Mouse (Mus musculus) gastrocnemius, postnatal 36 days (tissue): ENCODE measurements around the gene Wasl. TPM values are rescaled to one million over a fixed set of nuclear protein-coding genes. Genes with fewer than 3 reads are reported as not detected.

ENCODE experiments used
- DNase-seq, 2 experiments: peaks; one replicate each; pipeline ENCODE4 v3.0.0; 2022
- intact Hi-C: fragments of 180-260 bp; cut with DNase I; formaldehyde crosslinking; loops from one replicate; pipeline ENCODE4 v1.15.1; 2025
- total RNA-seq, 2 experiments: library from RNA; stranded (reverse); gene quantifications; 2 replicates each; pipeline ENCODE4 v1.2.3; 2021

The Wasl gene
- total RNA-seq, 2 experiments from 2014 or later, result 15.0 to 16.5 TPM

GRCm38 (mm10) chr6:24648403-24648802, 16.4 kb downstream of the Wasl start:
- intact Hi-C loops, result no loop called here
- DNase-seq, result no peak

DNA sequence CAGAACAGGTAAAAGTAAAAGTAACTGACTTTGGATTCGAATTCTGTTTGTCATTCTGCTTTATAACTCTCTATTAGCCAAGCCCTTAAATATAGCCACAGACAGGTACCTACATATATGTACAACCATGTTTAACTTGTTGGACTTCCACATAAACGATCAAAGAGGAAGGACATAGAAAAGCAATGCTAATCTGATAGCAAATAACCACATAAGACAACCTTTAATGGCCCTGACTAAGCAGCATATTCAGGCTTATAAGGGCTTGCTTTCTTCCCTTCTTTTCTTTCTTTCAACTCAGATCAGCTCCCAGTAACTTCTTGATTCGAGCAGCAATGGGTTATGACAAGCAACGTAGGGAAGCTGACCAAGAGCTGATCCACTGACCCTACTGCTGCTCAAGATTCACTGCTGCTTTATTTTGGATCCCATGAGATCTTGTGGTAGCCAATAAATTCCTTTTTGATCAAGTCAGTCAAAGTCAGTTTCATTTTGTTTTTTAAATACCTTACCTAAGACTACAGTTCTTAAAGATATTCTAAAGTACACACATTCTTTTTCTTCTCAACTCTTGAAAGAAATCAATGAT, 17.6 kb downstream of the Wasl start:
- DNase-seq, result no peak
- intact Hi-C loops, result no loop called here

DNA sequence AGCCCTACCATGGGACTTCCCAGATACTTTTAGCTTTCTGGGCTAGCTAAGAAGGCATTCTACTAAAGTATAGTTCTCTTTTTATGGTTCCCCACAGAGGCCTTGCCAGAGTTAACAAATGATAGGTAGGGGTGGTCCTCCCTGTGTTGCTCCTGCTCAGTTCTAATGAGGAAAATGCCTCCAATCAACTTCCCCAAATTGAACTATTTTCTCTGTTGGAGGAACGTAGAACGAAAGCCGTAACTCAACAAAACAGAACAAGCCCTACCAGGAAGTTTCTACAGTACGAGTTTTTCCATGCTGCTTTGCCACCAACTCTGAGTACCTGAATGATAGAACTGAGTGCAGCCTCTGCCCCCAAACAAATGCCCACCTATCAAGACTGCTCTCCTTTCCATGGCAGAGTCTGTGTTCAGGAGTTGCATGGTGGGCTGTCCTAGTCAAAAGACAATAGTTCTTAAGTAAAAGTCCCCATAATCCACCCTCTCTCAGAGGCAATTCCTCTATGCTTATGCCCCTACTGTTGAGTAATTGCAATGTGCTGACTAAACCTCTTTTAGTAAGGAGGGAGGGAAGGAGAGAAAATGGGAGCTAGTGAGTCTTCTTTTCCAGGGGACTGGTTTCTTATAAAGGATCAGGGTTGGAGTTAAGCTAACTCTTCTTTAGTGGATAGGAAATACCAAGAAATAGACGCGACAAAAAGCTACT, 19.3 kb downstream of the Wasl start:
- intact Hi-C loops, result no loop called here
- no peak for DNase-seq

DNA sequence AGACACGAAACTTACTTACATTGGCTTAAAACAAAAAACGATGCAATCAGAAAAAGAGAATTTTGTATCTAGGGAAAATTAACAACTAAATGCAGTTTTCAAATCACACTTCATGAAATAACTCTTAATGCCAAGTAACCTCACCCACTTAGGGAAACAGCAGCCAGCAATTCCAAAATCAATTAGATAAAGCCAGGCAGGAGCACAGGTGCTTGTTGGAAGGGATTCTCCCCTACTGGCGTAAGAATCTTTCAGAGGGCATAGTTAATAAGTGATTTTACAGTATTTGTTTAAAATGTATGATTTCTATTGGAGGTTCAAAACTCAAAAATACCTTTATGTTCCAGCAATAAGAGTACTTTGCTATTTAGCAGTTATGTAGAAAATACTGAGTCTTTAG, 21.8 kb downstream of the Wasl start:
- DNase-seq, result no peak
- intact Hi-C loops, result no loop called here

GRCm38 (mm10) chr6:24642161-24642560, 22.6 kb downstream of the Wasl start:
- intact Hi-C loops, result no loop called here

DNA sequence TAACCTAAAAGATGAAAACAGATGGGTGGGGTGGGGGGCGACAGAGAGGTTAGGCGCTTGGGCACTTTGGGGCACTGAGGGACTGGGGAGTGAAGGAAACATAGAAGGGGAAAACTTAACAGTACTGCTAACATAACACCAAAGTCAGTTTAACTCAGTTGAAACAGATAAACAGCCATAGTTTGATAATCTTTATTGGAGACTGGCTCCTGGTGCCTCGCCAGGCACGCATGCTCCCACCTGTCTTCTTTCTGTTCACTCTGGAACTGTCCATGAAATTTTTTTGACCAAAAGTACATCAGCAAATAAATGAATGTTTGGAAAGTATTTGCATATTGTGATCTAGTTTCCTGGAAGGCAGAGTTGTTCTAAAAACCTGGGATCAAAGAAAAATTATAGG, 23.5 kb downstream of the Wasl start:
- DNase-seq, result no peak

More at GRCm38 (mm10) chr6:24642161-24642560, 22.6 kb downstream of the Wasl start:
- no peak for DNase-seq

DNA sequence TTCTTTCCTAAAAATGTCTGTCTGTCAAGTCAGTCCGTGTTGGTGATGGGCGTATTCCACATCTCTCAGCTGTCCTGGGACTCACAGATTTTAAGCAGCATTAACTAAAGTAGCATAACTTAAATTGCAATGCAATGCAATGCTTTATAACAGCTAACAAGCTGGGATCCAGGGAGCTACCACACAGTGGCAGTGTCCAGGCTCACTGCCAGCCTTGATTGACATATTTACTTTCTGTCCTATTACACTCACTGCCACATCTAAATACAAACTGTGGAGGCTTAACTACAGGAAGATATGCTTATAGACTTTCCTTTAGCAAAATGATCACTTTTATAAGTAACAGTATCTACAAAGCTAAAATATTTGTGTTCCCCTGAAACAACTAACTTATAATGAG, 29.0 kb downstream of the Wasl start:
- no peak for DNase-seq
- intact Hi-C loops, result no loop called here

More for the DNA sequence above, 23.5 kb downstream of the Wasl start:
- intact Hi-C loops, result no loop called here

DNA sequence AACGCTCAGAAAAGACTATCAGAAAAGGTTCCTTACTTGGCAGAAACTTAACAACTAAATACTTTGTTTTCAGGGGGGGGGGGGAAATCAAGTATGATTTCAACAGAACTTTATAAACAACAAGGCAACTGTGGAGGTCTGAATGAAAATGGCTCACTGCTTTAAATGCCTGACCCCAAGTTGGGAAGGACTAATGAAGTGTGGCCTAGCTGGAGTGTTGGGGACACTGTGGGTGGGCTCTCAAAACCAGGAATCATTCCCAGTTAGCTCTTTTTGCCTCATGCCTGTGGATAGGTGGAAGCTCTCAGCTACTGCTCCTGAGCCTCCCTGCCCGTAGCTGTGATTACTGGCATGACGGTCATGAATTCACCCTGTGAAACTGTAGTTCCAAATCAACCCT, 30.7 kb downstream of the Wasl start:
- intact Hi-C loops, result no loop called here
- no peak for DNase-seq

- intact Hi-C loops, result no loop called here
- no peak for DNase-seq
These were observed 32.7 kb downstream of the Wasl start for GRCm38 (mm10) chr6:24632061-24632460.

DNA sequence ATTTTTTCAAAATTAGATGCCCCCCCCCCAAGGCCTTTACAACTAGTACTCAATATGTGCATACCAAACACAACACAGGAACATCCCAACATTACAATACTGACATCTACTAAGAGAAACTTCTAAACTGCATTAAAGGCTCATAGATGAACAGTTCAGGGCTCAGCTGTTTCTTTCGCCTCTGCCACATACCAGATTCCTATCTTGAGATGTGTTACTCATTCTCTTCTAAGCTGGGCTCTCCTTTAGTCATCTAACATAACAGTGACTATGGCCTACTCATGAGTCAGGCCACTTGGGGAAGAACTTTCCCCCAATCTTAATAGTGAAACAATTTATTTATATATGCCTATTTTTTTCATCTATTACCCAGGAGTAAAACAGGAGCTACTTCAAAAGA, 36.3 kb downstream of the Wasl start:
- DNase-seq, result no peak
- intact Hi-C loops, result loop anchor here (2.0 to 5.0 kb wide), 3 partner anchors 34 to 100 kb away; partner anchors contain the start of genes Asb15 and Ndufa5

GRCm38 (mm10) chr6:24627586-24628030, 37.2 kb downstream of the Wasl start:
- intact Hi-C loops, result loop anchor here (2.0 to 5.0 kb wide), 3 partner anchors 35 to 99 kb away; partner anchors contain the start of genes Asb15 and Ndufa5
- DNase-seq, result peak in 1 of 2 experiments; percentile 28

DNA sequence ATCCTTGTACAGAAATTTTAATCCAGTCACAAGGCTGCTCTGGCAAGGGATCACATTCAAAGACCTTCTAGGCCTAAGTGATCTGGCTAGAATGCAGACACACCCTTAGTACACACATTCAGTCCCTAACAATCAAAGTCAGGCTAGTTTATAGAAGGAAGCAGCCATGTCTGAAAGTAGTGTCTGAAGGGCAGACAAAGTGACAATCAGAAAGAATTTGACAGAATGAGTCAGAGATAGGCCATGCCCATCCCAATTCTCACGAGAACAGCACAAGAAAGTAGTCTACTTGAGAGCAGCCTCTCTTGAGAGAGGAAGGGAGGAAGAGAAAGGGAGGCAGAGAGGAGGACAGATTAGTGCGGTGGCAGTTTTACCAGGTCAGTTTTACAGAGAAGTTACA, 42.7 kb downstream of the Wasl start:
- intact Hi-C loops, result no loop called here

GRCm38 (mm10) chr6:24620936-24621335, 43.9 kb downstream of the Wasl start:
- DNase-seq, result no peak
- intact Hi-C loops, result no loop called here

More for the DNA sequence above, 42.7 kb downstream of the Wasl start:
- DNase-seq, result no peak

DNA sequence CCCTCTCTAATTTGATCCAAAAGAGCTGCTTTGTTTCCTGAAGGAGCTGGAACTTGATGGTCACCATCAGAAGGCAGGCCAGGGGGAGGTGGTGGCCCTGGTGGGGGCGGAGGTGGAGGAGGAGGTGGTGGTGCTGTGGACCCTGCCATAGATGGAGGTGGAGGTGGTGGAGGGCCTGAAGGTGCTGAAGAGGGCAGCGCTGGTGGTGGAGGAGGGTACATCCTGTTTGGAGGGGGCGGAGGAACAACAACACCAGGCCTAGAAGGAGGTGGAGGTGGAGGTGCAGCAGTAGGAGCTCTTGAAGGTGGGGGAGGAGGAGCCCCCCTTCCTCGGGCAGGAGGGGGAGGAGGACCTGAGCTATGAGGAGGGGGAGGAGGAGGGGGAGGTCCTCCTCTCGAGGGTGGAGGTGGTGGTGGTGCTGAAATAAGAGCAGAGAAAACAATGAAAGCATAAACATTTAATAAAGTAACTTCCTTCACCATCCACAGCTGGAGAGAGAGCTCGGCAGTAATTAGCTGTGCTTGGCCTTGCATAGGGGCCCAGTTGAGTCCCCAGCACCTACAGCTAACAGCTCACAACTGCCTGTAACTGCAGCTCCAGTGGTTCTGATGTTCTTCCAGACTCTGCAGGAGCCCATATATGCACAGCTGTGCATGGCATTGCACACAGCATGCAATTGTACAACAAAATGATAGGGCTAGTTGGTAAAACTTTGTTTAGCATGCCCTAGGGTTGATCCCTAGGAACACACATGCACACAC, 45.3 kb downstream of the Wasl start:
- intact Hi-C loops, result no loop called here
- DNase-seq, result no peak

GRCm38 (mm10) chr6:24616746-24617145, 48.1 kb downstream of the Wasl start:
- intact Hi-C loops, result no loop called here
- DNase-seq, result no peak

DNA sequence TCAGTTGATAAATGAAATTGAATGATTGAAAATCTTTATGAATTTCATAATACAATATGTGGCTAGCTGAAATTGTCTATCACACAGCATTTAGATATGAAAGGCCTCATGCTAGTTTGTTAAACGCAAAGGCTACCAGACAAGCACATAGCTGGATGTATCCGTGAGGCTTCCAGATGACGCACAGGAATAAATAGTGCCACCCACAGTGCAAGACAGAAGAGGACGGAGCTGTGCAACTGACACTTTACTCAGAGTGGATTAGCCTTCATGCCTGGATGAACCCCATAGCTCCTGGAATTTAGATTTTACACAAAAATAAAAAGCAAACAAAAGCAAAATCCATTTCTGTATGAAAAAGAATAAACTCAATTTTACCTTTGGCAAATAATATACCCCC, 50.9 kb downstream of the Wasl start:
- intact Hi-C loops, result no loop called here
- DNase-seq, result no peak

GRCm38 (mm10) chr6:24613346-24613745, 51.5 kb downstream of the Wasl start:
- intact Hi-C loops, result no loop called here
- no peak for DNase-seq

DNA sequence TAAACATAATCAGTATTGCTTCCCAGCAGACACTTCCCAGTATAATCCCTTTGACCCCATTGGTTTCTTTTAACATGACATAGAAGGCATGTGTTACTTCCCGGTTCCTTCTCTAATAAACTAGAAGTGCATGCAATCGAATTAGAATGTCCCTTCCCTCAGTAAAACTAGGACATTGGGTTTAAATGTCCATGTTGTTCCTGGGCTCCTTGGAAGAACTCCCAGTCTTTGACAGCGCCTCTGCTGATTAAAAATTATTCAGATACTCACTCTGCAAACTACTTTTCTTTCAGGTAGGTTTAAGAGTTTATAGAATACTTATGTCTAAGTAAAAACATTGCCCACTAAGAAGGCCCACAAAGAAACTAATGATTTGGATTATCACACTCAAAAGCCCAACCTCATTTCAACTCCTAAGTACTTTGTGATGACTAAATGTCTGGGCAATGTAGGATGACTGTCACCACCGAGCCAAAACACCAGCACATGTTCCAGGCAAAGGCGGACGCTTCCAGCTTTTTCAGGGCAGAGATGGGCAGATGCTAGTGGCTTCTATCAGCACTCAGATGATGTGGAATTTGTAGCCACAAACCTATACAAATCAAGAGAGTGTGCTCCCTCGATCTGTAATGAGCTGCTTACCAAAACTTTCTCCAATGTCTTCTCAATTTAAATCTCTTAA, 52.6 kb downstream of the Wasl start:
- intact Hi-C loops, result no loop called here
- peak in 1 of 2 experiments; percentile 65 for DNase-seq

DNA sequence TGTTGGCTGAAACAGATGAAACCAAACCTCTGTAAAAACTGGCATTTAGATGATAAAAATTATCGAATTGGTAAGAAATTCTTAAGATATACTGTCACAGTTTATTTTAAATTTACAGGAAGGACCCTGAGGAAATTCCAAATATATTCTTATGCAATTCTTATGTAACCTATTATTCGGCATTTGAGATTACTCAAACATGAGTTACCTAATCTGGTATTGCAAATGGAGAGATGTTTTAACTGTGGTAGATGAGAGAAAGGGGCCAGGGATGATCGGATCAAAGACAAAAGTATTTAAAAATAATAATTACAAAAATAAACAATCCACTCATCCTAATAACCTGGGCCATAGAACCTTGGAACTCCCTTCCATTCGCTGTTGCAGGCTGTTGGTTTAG, 54.5 kb downstream of the Wasl start:
- intact Hi-C loops, result no loop called here
- DNase-seq, result no peak

DNA sequence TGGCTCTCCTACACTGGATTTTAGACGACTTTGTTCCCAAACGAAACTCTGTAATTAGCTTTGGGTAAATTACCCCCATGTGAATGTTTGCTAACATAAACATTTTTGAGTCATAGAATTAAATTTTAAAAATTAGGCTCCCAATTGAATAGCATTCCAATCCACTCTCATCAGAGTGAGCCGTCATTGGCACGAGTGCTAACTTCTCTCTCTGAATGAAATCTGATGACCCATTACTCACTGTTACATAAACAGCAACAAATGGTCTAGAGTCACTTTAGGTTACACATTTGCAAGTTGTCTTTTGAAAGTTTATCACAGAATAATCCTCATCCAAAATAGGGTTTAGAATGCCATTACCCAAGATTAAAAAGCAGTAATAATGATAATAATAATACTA, 55.3 kb downstream of the Wasl start:
- intact Hi-C loops, result no loop called here
- no peak for DNase-seq

DNA sequence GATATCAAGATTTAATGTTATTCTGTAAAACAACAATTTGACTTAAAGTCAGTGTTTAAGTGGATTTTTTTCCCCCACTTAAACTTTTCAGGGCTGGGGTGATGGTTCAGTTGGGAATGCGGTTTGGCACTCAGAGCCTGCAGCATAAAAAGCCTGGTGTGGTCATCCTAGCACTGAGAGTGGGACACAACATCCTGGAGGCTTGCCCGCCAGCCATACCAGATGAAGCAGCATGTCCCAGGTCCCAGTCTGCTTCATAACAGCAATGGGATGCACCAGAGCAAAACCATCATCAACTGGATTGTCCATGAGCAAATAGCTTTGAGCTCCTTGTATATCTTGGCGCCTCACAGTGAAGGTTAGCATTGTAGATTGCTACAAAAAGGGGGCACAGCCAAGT, 56.1 kb downstream of the Wasl start:
- DNase-seq, result no peak
- intact Hi-C loops, result no loop called here
